Mouse (Mus musculus): Measurements from ENCODE around the gene Tmem130. TPM values are rescaled to one million over a fixed set of nuclear protein-coding genes. Genes with fewer than 3 reads are reported as not detected.

Gene Tmem130
- polyA plus RNA-seq, 1 experiment, result not detected

- Histone ChIP-seq H3K4me3 (replicated peaks) (no peak overlapping the region), H3K27me3 (replicated peaks) (peaks cover 4% of the 10 kb centered on the region), H3K4me1 (peaks cover 2% of the 10 kb centered on the region; the same call in 1 of the 2 replicates), H3K9me3 (peaks cover 9% of the 10 kb centered on the region), H3K36me3 (replicated peaks; ENCODE audit: low read length) (no peaks in the 10 kb centered on the region)
- no peak for TF ChIP-seq GATA1 (IDR thresholded peaks at IDR 0.05; ENCODE audit: borderline replicate concordance, low read length)
- no peak for TF ChIP-seq FLI1 (IDR thresholded peaks at IDR 0.05; ENCODE audit: low read length)
Observed at GRCm38 (mm10) chr5:144737101-144737500, 24.5 kb downstream of the Tmem130 start.

GRCm38 (mm10) chr5:144734949-144735348 is 26.7 kb downstream of the Tmem130 start:
- H3K4me3 ChIP-seq (replicated peaks), result no peak overlapping the region
- TF ChIP-seq GATA1 (IDR thresholded peaks at IDR 0.05; ENCODE audit: borderline replicate concordance, low read length), result no peak
- peaks cover 4% of the 10 kb centered on the region for H3K27me3 ChIP-seq (replicated peaks)
- H3K4me1 ChIP-seq, result peaks cover 2% of the 10 kb centered on the region; the same call in 1 of the 2 replicates
- no peaks in the 10 kb centered on the region for H3K36me3 ChIP-seq (replicated peaks; ENCODE audit: low read length)
- H3K9me3 ChIP-seq, result peaks cover 7% of the 10 kb centered on the region; the same call in 1 of the 2 replicates

GRCm38 (mm10) chr5:144733953-144734352 is 27.7 kb downstream of the Tmem130 start:
- Histone ChIP-seq H3K36me3 (replicated peaks; ENCODE audit: low read length) (no peaks in the 10 kb centered on the region), H3K4me1 (peaks cover 2% of the 10 kb centered on the region; the same call in 1 of the 2 replicates), H3K9me3 (peaks cover 7% of the 10 kb centered on the region; the same call in 1 of the 2 replicates), H3K27me3 (replicated peaks) (peaks cover 7% of the 10 kb centered on the region), H3K4me3 (replicated peaks) (no peak overlapping the region)
- TF ChIP-seq FLI1 (IDR thresholded peaks at IDR 0.05; ENCODE audit: low read length) (no peak), GATA1 (IDR thresholded peaks at IDR 0.05; ENCODE audit: borderline replicate concordance, low read length) (no peak)

- Histone ChIP-seq H3K4me3 (replicated peaks) (no peak overlapping the region), H3K9me3 (peaks cover 7% of the 10 kb centered on the region; the same call in 1 of the 2 replicates), H3K4me1 (no peaks in the 10 kb centered on the region), H3K36me3 (replicated peaks; ENCODE audit: low read length) (no peaks in the 10 kb centered on the region), H3K27me3 (replicated peaks) (peaks cover 13% of the 10 kb centered on the region)
- TF ChIP-seq FLI1 (IDR thresholded peaks at IDR 0.05; ENCODE audit: low read length) (no peak), GATA1 (IDR thresholded peaks at IDR 0.05; ENCODE audit: borderline replicate concordance, low read length) (no peak)
Observed at GRCm38 (mm10) chr5:144729216-144729615, 32.4 kb downstream of the Tmem130 start.

- Histone ChIP-seq H3K36me3 (replicated peaks; ENCODE audit: low read length) (no peaks in the 10 kb centered on the region), H3K4me3 (replicated peaks) (no peak overlapping the region), H3K27me3 (replicated peaks) (peaks cover 11% of the 10 kb centered on the region), H3K4me1 (no peaks in the 10 kb centered on the region), H3K9me3 (peaks cover 7% of the 10 kb centered on the region; the same call in 1 of the 2 replicates)
- TF ChIP-seq GATA1 (IDR thresholded peaks at IDR 0.05; ENCODE audit: borderline replicate concordance, low read length) (no peak), FLI1 (IDR thresholded peaks at IDR 0.05; ENCODE audit: low read length) (no peak)
Observed at GRCm38 (mm10) chr5:144728237-144728636, 33.4 kb downstream of the Tmem130 start.

GRCm38 (mm10) chr5:144727119-144727518 is 34.5 kb downstream of the Tmem130 start:
- Histone ChIP-seq H3K36me3 (replicated peaks; ENCODE audit: low read length) (no peaks in the 10 kb centered on the region), H3K9me3 (peaks cover 7% of the 10 kb centered on the region; the same call in 1 of the 2 replicates), H3K4me3 (replicated peaks) (no peak overlapping the region), H3K4me1 (no peaks in the 10 kb centered on the region), H3K27me3 (replicated peaks) (peaks cover 11% of the 10 kb centered on the region)
- no peak for TF ChIP-seq GATA1 (IDR thresholded peaks at IDR 0.05; ENCODE audit: borderline replicate concordance, low read length)
- no peak for TF ChIP-seq FLI1 (IDR thresholded peaks at IDR 0.05; ENCODE audit: low read length)

- no peaks in the 10 kb centered on the region for H3K4me1 ChIP-seq
- no peak for TF ChIP-seq FLI1 (IDR thresholded peaks at IDR 0.05; ENCODE audit: low read length)
- no peak for TF ChIP-seq GATA1 (IDR thresholded peaks at IDR 0.05; ENCODE audit: borderline replicate concordance, low read length)
- H3K9me3 ChIP-seq, result peaks cover 4% of the 10 kb centered on the region; the same call in 1 of the 2 replicates
- H3K36me3 ChIP-seq (replicated peaks; ENCODE audit: low read length), result no peaks in the 10 kb centered on the region
- H3K4me3 ChIP-seq (replicated peaks), result no peak overlapping the region
- H3K27me3 ChIP-seq (replicated peaks), result peaks cover 11% of the 10 kb centered on the region
Observed at GRCm38 (mm10) chr5:144725554-144725953, 36.1 kb downstream of the Tmem130 start.

GRCm38 (mm10) chr5:144724926-144725325 is 36.7 kb downstream of the Tmem130 start:
- Histone ChIP-seq H3K4me1 (no peaks in the 10 kb centered on the region), H3K4me3 (replicated peaks) (no peak overlapping the region), H3K9me3 (no peaks in the 10 kb centered on the region), H3K36me3 (replicated peaks; ENCODE audit: low read length) (no peaks in the 10 kb centered on the region), H3K27me3 (replicated peaks) (peaks cover 11% of the 10 kb centered on the region)
- no peak for TF ChIP-seq FLI1 (IDR thresholded peaks at IDR 0.05; ENCODE audit: low read length)
- no peak for TF ChIP-seq GATA1 (IDR thresholded peaks at IDR 0.05; ENCODE audit: borderline replicate concordance, low read length)

GRCm38 (mm10) chr5:144720281-144720680 is 41.3 kb downstream of the Tmem130 start:
- Histone ChIP-seq H3K27me3 (replicated peaks) (peaks cover 5% of the 10 kb centered on the region), H3K4me3 (replicated peaks) (no peak overlapping the region), H3K4me1 (no peaks in the 10 kb centered on the region), H3K36me3 (replicated peaks; ENCODE audit: low read length) (no peaks in the 10 kb centered on the region), H3K9me3 (no peaks in the 10 kb centered on the region)
- TF ChIP-seq GATA1 (IDR thresholded peaks at IDR 0.05; ENCODE audit: borderline replicate concordance, low read length) (no peak), FLI1 (IDR thresholded peaks at IDR 0.05; ENCODE audit: low read length) (no peak)

GRCm38 (mm10) chr5:144719781-144720180 is 41.8 kb downstream of the Tmem130 start:
- no peaks in the 10 kb centered on the region for H3K36me3 ChIP-seq (replicated peaks; ENCODE audit: low read length)
- no peaks in the 10 kb centered on the region for H3K4me1 ChIP-seq
- H3K4me3 ChIP-seq (replicated peaks), result no peak overlapping the region
- TF ChIP-seq FLI1 (IDR thresholded peaks at IDR 0.05; ENCODE audit: low read length) (no peak), GATA1 (IDR thresholded peaks at IDR 0.05; ENCODE audit: borderline replicate concordance, low read length) (no peak)
- H3K9me3 ChIP-seq, result no peaks in the 10 kb centered on the region
- H3K27me3 ChIP-seq (replicated peaks), result peaks cover 5% of the 10 kb centered on the region
